Mouse (Mus musculus) E14TG2a.4 (cell line): ENCODE data around the gene Ubqln2.

ENCODE experiments used
- CTCF ChIP-seq: conservative IDR thresholded peaks from 2 replicates; pipeline ENCODE4 v1.5.1; 2014; ENCODE audit warnings: low read length
- NANOG ChIP-seq: IDR thresholded peaks from 2 replicates; pipeline ENCODE4 v1.6.1; 2014; ENCODE audit warnings: borderline replicate concordance, low read length, mixed read lengths
- POU5F1 ChIP-seq: IDR thresholded peaks from 2 replicates; pipeline ENCODE4 v1.6.1; 2014; ENCODE audit warnings: low read length, borderline replicate concordance

- TF ChIP-seq CTCF (no peak), NANOG (no peak), POU5F1 (no peak)
Observed at GRCm38 (mm10) chrX:153499294-153500046, 1.4 kb downstream of the Ubqln2 start.
